Mouse (Mus musculus): ENCODE results near the gene Nptx2. TPM values are rescaled to one million over a fixed set of nuclear protein-coding genes. Genes with fewer than 3 reads are reported as not detected.

Gene Nptx2
- polyA plus RNA-seq, 2 experiments, result 0.02 TPM; not detected in 1

- Histone ChIP-seq H3K36me3 (replicated peaks; ENCODE audit: control insufficient read depth, insufficient read depth, low read depth) (no peaks in the 10 kb centered on the region), H3K9me3 (ENCODE audit: control insufficient read depth, low read length) (no peaks in the 10 kb centered on the region), H3K4me1 (replicated peaks; ENCODE audit: control insufficient read depth in 2 of 2, insufficient read depth in 2 of 2, low read length in 1 of 2) (no peaks in the 10 kb centered on the region), H3K27me3 (ENCODE audit: control insufficient read depth, insufficient read depth, low read length) (peaks cover 36% of the 10 kb centered on the region), H3K4me3 (ENCODE audit: insufficient read depth in 1 of 2, low read depth in 2 of 2, low read length in 2 of 2) (no peak overlapping the region), H3K27ac (no peak overlapping the region), H3K9ac (replicated peaks) (no peak overlapping the region), H3K4me2 (ENCODE audit: low read depth) (no peak overlapping the region)
- ATAC-seq (ENCODE audit: insufficient read depth), result no peak
- WGBS (ENCODE audit: insufficient replicate concordance), result 23% methylated on average over 21 of the region's 21 CpGs
- DNase-seq (ENCODE audit: low read depth in 3 of 3, low spot score in 3 of 3), result no peak
- TF ChIP-seq EP300 (IDR thresholded peaks at IDR 0.05; ENCODE audit: low read depth), result no peak
- no peak for TF ChIP-seq CTCF (IDR thresholded peaks at IDR 0.05; ENCODE audit: low read depth)
These were observed 2.5 kb downstream of the Nptx2 start for GRCm38 (mm10) chr5:144548079-144548631.

- 72% methylated on average over 9 of the region's 9 CpGs for WGBS (ENCODE audit: insufficient replicate concordance)
- no peak overlapping the region for H3K4me3 ChIP-seq (ENCODE audit: insufficient read depth in 1 of 2, low read depth in 2 of 2, low read length in 2 of 2)
- no peaks in the 10 kb centered on the region for H3K4me1 ChIP-seq (replicated peaks; ENCODE audit: control insufficient read depth in 2 of 2, insufficient read depth in 2 of 2, low read length in 1 of 2)
- H3K9ac ChIP-seq (replicated peaks), result no peak overlapping the region
- no peak overlapping the region for H3K4me2 ChIP-seq (ENCODE audit: low read depth)
- H3K27me3 ChIP-seq (ENCODE audit: control insufficient read depth, insufficient read depth, low read length), result peaks cover 36% of the 10 kb centered on the region
- ATAC-seq (ENCODE audit: insufficient read depth), result no peak
- H3K36me3 ChIP-seq (replicated peaks; ENCODE audit: control insufficient read depth, insufficient read depth, low read depth), result no peaks in the 10 kb centered on the region
- TF ChIP-seq CTCF (IDR thresholded peaks at IDR 0.05; ENCODE audit: low read depth), result no peak
- TF ChIP-seq EP300 (IDR thresholded peaks at IDR 0.05; ENCODE audit: low read depth), result no peak
- no peak overlapping the region for H3K27ac ChIP-seq
- DNase-seq (ENCODE audit: low read depth in 3 of 3, low spot score in 3 of 3), result no peak
- H3K9me3 ChIP-seq (ENCODE audit: control insufficient read depth, low read length), result no peaks in the 10 kb centered on the region
These were observed 4.3 kb downstream of the Nptx2 start for GRCm38 (mm10) chr5:144550003-144550402.

GRCm38 (mm10) chr5:144550622-144551137 lies 5.0 kb downstream of the Nptx2 start:
- H3K9ac ChIP-seq (replicated peaks), result no peak overlapping the region
- no peak overlapping the region for H3K27ac ChIP-seq
- DNase-seq (ENCODE audit: low read depth in 3 of 3, low spot score in 3 of 3) (no peak), ATAC-seq (ENCODE audit: insufficient read depth) (no peak)
- no peaks in the 10 kb centered on the region for H3K36me3 ChIP-seq (replicated peaks; ENCODE audit: control insufficient read depth, insufficient read depth, low read depth)
- no peaks in the 10 kb centered on the region for H3K4me1 ChIP-seq (replicated peaks; ENCODE audit: control insufficient read depth in 2 of 2, insufficient read depth in 2 of 2, low read length in 1 of 2)
- peaks cover 29% of the 10 kb centered on the region for H3K27me3 ChIP-seq (ENCODE audit: control insufficient read depth, insufficient read depth, low read length)
- no peak overlapping the region for H3K4me3 ChIP-seq (ENCODE audit: insufficient read depth in 1 of 2, low read depth in 2 of 2, low read length in 2 of 2)
- TF ChIP-seq CTCF (IDR thresholded peaks at IDR 0.05; ENCODE audit: low read depth), result no peak
- no peak for TF ChIP-seq EP300 (IDR thresholded peaks at IDR 0.05; ENCODE audit: low read depth)
- no peaks in the 10 kb centered on the region for H3K9me3 ChIP-seq (ENCODE audit: control insufficient read depth, low read length)
- 39% methylated on average over 5 of the region's 5 CpGs for WGBS (ENCODE audit: insufficient replicate concordance)
- no peak overlapping the region for H3K4me2 ChIP-seq (ENCODE audit: low read depth)

- Histone ChIP-seq H3K4me1 (replicated peaks; ENCODE audit: control insufficient read depth in 2 of 2, insufficient read depth in 2 of 2, low read length in 1 of 2) (no peaks in the 10 kb centered on the region), H3K36me3 (replicated peaks; ENCODE audit: control insufficient read depth, insufficient read depth, low read depth) (no peaks in the 10 kb centered on the region), H3K9me3 (ENCODE audit: control insufficient read depth, low read length) (no peaks in the 10 kb centered on the region), H3K4me3 (ENCODE audit: insufficient read depth in 1 of 2, low read depth in 2 of 2, low read length in 2 of 2) (no peak overlapping the region), H3K9ac (replicated peaks) (no peak overlapping the region), H3K27me3 (ENCODE audit: control insufficient read depth, insufficient read depth, low read length) (no peaks in the 10 kb centered on the region), H3K27ac (no peak overlapping the region), H3K4me2 (ENCODE audit: low read depth) (no peak overlapping the region)
- 52% methylated on average over 10 of the region's 10 CpGs for WGBS (ENCODE audit: insufficient replicate concordance)
- no peak for DNase-seq (ENCODE audit: low read depth in 3 of 3, low spot score in 3 of 3)
- no peak for TF ChIP-seq CTCF (IDR thresholded peaks at IDR 0.05; ENCODE audit: low read depth)
- TF ChIP-seq EP300 (IDR thresholded peaks at IDR 0.05; ENCODE audit: low read depth), result no peak
- no peak for ATAC-seq (ENCODE audit: insufficient read depth)
These were observed 11.0 kb downstream of the Nptx2 start for GRCm38 (mm10) chr5:144556710-144557109.

GRCm38 (mm10) chr5:144557363-144557762 lies 11.7 kb downstream of the Nptx2 start:
- ATAC-seq (ENCODE audit: insufficient read depth) (no peak), DNase-seq (ENCODE audit: low read depth in 3 of 3, low spot score in 3 of 3) (no peak)
- no peak overlapping the region for H3K9ac ChIP-seq (replicated peaks)
- H3K4me1 ChIP-seq (replicated peaks; ENCODE audit: control insufficient read depth in 2 of 2, insufficient read depth in 2 of 2, low read length in 1 of 2), result no peaks in the 10 kb centered on the region
- no peaks in the 10 kb centered on the region for H3K27me3 ChIP-seq (ENCODE audit: control insufficient read depth, insufficient read depth, low read length)
- WGBS (ENCODE audit: insufficient replicate concordance), result 52% methylated on average over 8 of the region's 8 CpGs
- no peaks in the 10 kb centered on the region for H3K36me3 ChIP-seq (replicated peaks; ENCODE audit: control insufficient read depth, insufficient read depth, low read depth)
- H3K9me3 ChIP-seq (ENCODE audit: control insufficient read depth, low read length), result no peaks in the 10 kb centered on the region
- no peak overlapping the region for H3K27ac ChIP-seq
- H3K4me2 ChIP-seq (ENCODE audit: low read depth), result no peak overlapping the region
- TF ChIP-seq CTCF (IDR thresholded peaks at IDR 0.05; ENCODE audit: low read depth) (no peak), EP300 (IDR thresholded peaks at IDR 0.05; ENCODE audit: low read depth) (no peak)
- H3K4me3 ChIP-seq (ENCODE audit: insufficient read depth in 1 of 2, low read depth in 2 of 2, low read length in 2 of 2), result no peak overlapping the region

All from liver, embryonic 14.5 days (tissue).